In genomic region chr13:95595411-95595810, GRCm38 (mm10) we compare ENCODE assay signal across 19 mouse cellular contexts. TPM values are rescaled to one million over a fixed set of nuclear protein-coding genes. Genes with fewer than 3 reads are reported as not detected.
DNase-seq lines count a peak whose midpoint lies in the region; ATAC-seq and TF ChIP-seq lines count a peak whose summit lies in the region.
"Had no signal": no experiment of that assay in that cellular context is flagged by ENCODE, and none has a peak within 500 bp of the region (broad histone marks: within the 10 kb centered on the region; RNA-seq: fewer than 3 reads in every experiment).

No protein-coding gene starts in this region.

- H3K79me2 ChIP-seq in heart, adult 2 months (replicated peaks; ENCODE audit: control insufficient read depth, insufficient read depth, low read length) = no peaks in the 10 kb centered on the region
- H3K79me2 ChIP-seq in C2C12 (ENCODE audit: control insufficient read depth, insufficient read depth) = no peaks in the 10 kb centered on the region

- 73% methylated on average over 7 of the region's 7 CpGs for WGBS in heart, adult 2 months
- 48% methylated on average over 7 of the region's 7 CpGs for WGBS in heart, embryonic 12.5 days
- WGBS in heart, embryonic 16.5 days = 63% methylated on average over 7 of the region's 7 CpGs
- 61% methylated on average over 7 of the region's 7 CpGs for WGBS in lung, postnatal 0 days

- intact Hi-C loops in heart, adult 2 months (cut with DNase I) = no loop called here

- H3K79me3 ChIP-seq in C2C12 (ENCODE audit: low read depth) = no peaks in the 10 kb centered on the region

- no peaks in the 10 kb centered on the region for H3K27me3 ChIP-seq in heart, adult 2 months (ENCODE audit: control insufficient read depth, insufficient read depth, low read length)
- H3K27me3 ChIP-seq in heart, embryonic 12.5 days (replicated peaks) = no peaks in the 10 kb centered on the region
- no peaks in the 10 kb centered on the region for H3K27me3 ChIP-seq in C2C12 (ENCODE audit: control insufficient read depth, insufficient read depth, insufficient read length)
- no peaks in the 10 kb centered on the region for H3K27me3 ChIP-seq in heart, embryonic 16.5 days (ENCODE audit: control insufficient read depth, insufficient read depth, low read length)
- no peaks in the 10 kb centered on the region for H3K27me3 ChIP-seq in lung, postnatal 0 days (replicated peaks; ENCODE audit: insufficient read depth, low read length)
- H3K27me3 ChIP-seq: forebrain, embryonic 12.5 days; heart, embryonic 15.5 days; limb, embryonic 12.5 days; neural tube, embryonic 15.5 days had no signal

- H3K4me2 ChIP-seq in heart, embryonic 12.5 days = no peak overlapping the region
- no peak overlapping the region for H3K4me2 ChIP-seq in heart, embryonic 16.5 days (ENCODE audit: low read depth, low read length)
- no peak overlapping the region for H3K4me2 ChIP-seq in lung, postnatal 0 days (replicated peaks; ENCODE audit: low read depth, low read length)
- H3K4me2 ChIP-seq: forebrain, embryonic 12.5 days; heart, embryonic 15.5 days; limb, embryonic 12.5 days; neural tube, embryonic 15.5 days had no signal

- no peak overlapping the region for H3K9ac ChIP-seq in heart, adult 2 months (ENCODE audit: low read depth, low read length)
- no peak overlapping the region for H3K9ac ChIP-seq in heart, embryonic 12.5 days
- no peak overlapping the region for H3K9ac ChIP-seq in heart, embryonic 16.5 days (ENCODE audit: low read length)
- H3K9ac ChIP-seq in lung, postnatal 0 days (replicated peaks; ENCODE audit: low read depth) = no peak overlapping the region
- H3K9ac ChIP-seq: forebrain, embryonic 12.5 days; heart, embryonic 15.5 days; limb, embryonic 12.5 days; liver, embryonic 14.5 days; neural tube, embryonic 15.5 days had no signal

- peak; percentile 56 to 61 for DNase-seq in heart, adult 2 months
- DNase-seq in lung, postnatal 0 days (ENCODE audit: low spot score) = peak; percentile 80
- no peak for DNase-seq in urinary bladder, adult 2 months (ENCODE audit: low spot score)
- DNase-seq in frontal cortex, adult 2 months (ENCODE audit: extremely low spot score in 1 of 2, low spot score in 1 of 2) = no peak
- DNase-seq in cerebellum, postnatal 25 days = no peak
- DNase-seq: cerebellum, adult 8-10 months; embryo, embryonic 11 days; kidney, adult 8-10 months; thymus, adult 2 months had no signal

- H3ac ChIP-seq in C2C12 (ENCODE audit: control insufficient read depth, insufficient read length, low read depth) = no peak overlapping the region

- peak; percentile 41; the same call in 1 of the 2 replicates for TF ChIP-seq EP300 in heart, adult 2 months (IDR thresholded peaks at IDR 0.05; ENCODE audit: insufficient read depth, low read depth, low read length)
- 0 out of 2 replicates have a peak, but pooled peaks have one; percentile 29 for TF ChIP-seq EP300 in lung, postnatal 0 days (IDR thresholded peaks at IDR 0.05)

- no peak for TF ChIP-seq POLR2A in heart, adult 2 months (IDR thresholded peaks at IDR 0.05; ENCODE audit: insufficient read depth, low read depth, low read length)

- H3K4me3 ChIP-seq in heart, adult 2 months = no peak overlapping the region
- H3K4me3 ChIP-seq in heart, embryonic 12.5 days = no peak overlapping the region
- H3K4me3 ChIP-seq in C2C12 (ENCODE audit: insufficient read depth, poor library complexity, severe bottlenecking) = no peak overlapping the region
- no peak overlapping the region for H3K4me3 ChIP-seq in heart, embryonic 16.5 days (ENCODE audit: low read length)
- no peak overlapping the region for H3K4me3 ChIP-seq in lung, postnatal 0 days (ENCODE audit: low read depth, low read length)
- H3K4me3 ChIP-seq: forebrain, embryonic 12.5 days; heart, embryonic 15.5 days; limb, embryonic 12.5 days; megakaryocyte, embryonic 14.5 days; neural tube, embryonic 15.5 days had no signal

- peak overlapping the region; percentile 7 for H3K27ac ChIP-seq in heart, adult 2 months
- H3K27ac ChIP-seq in heart, embryonic 12.5 days (ENCODE audit: poor library complexity, severe bottlenecking) = no peak overlapping the region
- H3K27ac ChIP-seq in heart, embryonic 16.5 days (ENCODE audit: low read length) = no peak overlapping the region
- H3K27ac ChIP-seq in lung, postnatal 0 days (ENCODE audit: low read length) = no peak overlapping the region
- H3K27ac ChIP-seq: forebrain, embryonic 12.5 days; heart, embryonic 15.5 days; hindbrain, postnatal 0 days; limb, embryonic 12.5 days; liver, embryonic 14.5 days; neural tube, embryonic 15.5 days had no signal

- H3K9me3 ChIP-seq in heart, embryonic 12.5 days (replicated peaks) = no peaks in the 10 kb centered on the region
- no peaks in the 10 kb centered on the region for H3K9me3 ChIP-seq in heart, embryonic 16.5 days (replicated peaks; ENCODE audit: control insufficient read depth, low read length)
- no peaks in the 10 kb centered on the region for H3K9me3 ChIP-seq in lung, postnatal 0 days (ENCODE audit: low read length)
- H3K9me3 ChIP-seq: forebrain, embryonic 12.5 days; heart, embryonic 15.5 days; limb, embryonic 12.5 days; megakaryocyte, embryonic 14.5 days; neural tube, embryonic 15.5 days had no signal

- no peak for TF ChIP-seq CTCF in heart, adult 2 months (IDR thresholded peaks at IDR 0.05)
- TF ChIP-seq CTCF in C2C12 (IDR thresholded peaks at IDR 0.05; ENCODE audit: control insufficient read depth, insufficient read depth, insufficient read length) = no peak
- TF ChIP-seq CTCF in lung, postnatal 0 days (IDR thresholded peaks at IDR 0.05) = no peak

- ATAC-seq in heart, embryonic 12.5 days (ENCODE audit: insufficient number of reproducible peaks, low FRiP score) = no peak
- ATAC-seq in heart, embryonic 16.5 days (replicated peaks; ENCODE audit: extremely low read depth, insufficient read depth, low FRiP score) = 0 out of 2 replicates have a peak, but pooled peaks have one; percentile 37
- ATAC-seq in lung, postnatal 0 days = peak; percentile 83
- ATAC-seq: hindbrain, postnatal 0 days had no signal

- no peaks in the 10 kb centered on the region for H3K36me3 ChIP-seq in heart, adult 2 months (ENCODE audit: control insufficient read depth, insufficient read depth, low read length)
- peaks cover 9% of the 10 kb centered on the region for H3K36me3 ChIP-seq in heart, embryonic 12.5 days
- H3K36me3 ChIP-seq in C2C12 (ENCODE audit: control insufficient read depth, insufficient read depth) = peaks cover 2% of the 10 kb centered on the region
- 0 out of 2 replicates have a peak, but pooled peaks cover 4% of the 10 kb centered on the region for H3K36me3 ChIP-seq in heart, embryonic 16.5 days (ENCODE audit: control insufficient read depth, insufficient read depth)
- H3K36me3 ChIP-seq in lung, postnatal 0 days (ENCODE audit: insufficient read depth, low read length) = no peaks in the 10 kb centered on the region
- H3K36me3 ChIP-seq: forebrain, embryonic 12.5 days; heart, embryonic 15.5 days; neural tube, embryonic 15.5 days had no signal

- no peaks in the 10 kb centered on the region for H3K4me1 ChIP-seq in heart, adult 2 months (ENCODE audit: control insufficient read depth, insufficient read depth, low read length)
- peaks cover 24% of the 10 kb centered on the region for H3K4me1 ChIP-seq in heart, embryonic 12.5 days (replicated peaks)
- peaks cover 8% of the 10 kb centered on the region for H3K4me1 ChIP-seq in heart, embryonic 16.5 days (ENCODE audit: control insufficient read depth, insufficient read depth, low read length)
- no peaks in the 10 kb centered on the region for H3K4me1 ChIP-seq in lung, postnatal 0 days (ENCODE audit: insufficient read depth, low read depth, low read length)
- H3K4me1 ChIP-seq: forebrain, embryonic 12.5 days; neural tube, embryonic 15.5 days had no signal

TF ChIP-seq in C2C12, 6 proteins besides CTCF, POLR2A, EP300 and RAD21:
- peak; percentile 15 for TF ChIP-seq CEBPB (IDR thresholded peaks at IDR 0.05; ENCODE audit: low read depth)
- no peak for TF ChIP-seq MYOG (IDR thresholded peaks at IDR 0.05; ENCODE audit: control insufficient read depth, extremely low read depth, insufficient read length)
- peak; percentile 86 for TF ChIP-seq MYOD1 (IDR thresholded peaks at IDR 0.05; ENCODE audit: control insufficient read depth, insufficient read length, low read depth)
- TF ChIP-seq FOSL1 (IDR thresholded peaks at IDR 0.05; ENCODE audit: insufficient read depth, low read length, poor library complexity, severe bottlenecking) = no peak

RNA-seq across cellular contexts. Expression of gene F2r, which starts 22.9 kb away (rescaled TPM):
- 10 to 100 TPM; 23.6 to 23.8 TPM for total RNA-seq in heart, adult 2 months (2021)
- polyA plus RNA-seq in heart, adult 2 months (2012; rRNA removed) = 19.3 and 20.4 TPM in 2 replicates
- 184 and 192 TPM in 2 replicates for polyA plus RNA-seq in heart, embryonic 12.5 days (2016; fragmentation: Nextera tagmentation; extraction: Ambion mirVana)
- 97.4 TPM for polyA plus RNA-seq in C2C12 (2012; fragmentation: generic; extraction: Trizol)
- 96.3 and 107 TPM in 2 replicates for polyA plus RNA-seq in heart, embryonic 16.5 days (2015; fragmentation: Nextera tagmentation; extraction: Ambion mirVana)
- polyA plus RNA-seq in lung, postnatal 0 days (2015; fragmentation: Nextera tagmentation; extraction: Ambion mirVana) = 118 and 134 TPM in 2 replicates
- 6.6 and 9.5 TPM in 2 replicates for polyA plus RNA-seq in urinary bladder, adult 2 months (2012; rRNA removed)
- 3.7 and 4.4 TPM in 2 replicates for polyA plus RNA-seq in frontal cortex, adult 2 months (2012; rRNA removed)

Comparison
In these comparisons a context has a peak if more than half of its experiments do, and no peak if none do; other contexts are left out.
1. DNase-seq: peak in heart, adult 2 months (2 of 2) and lung, postnatal 0 days (single experiment); none in urinary bladder, adult 2 months (single experiment), frontal cortex, adult 2 months (0 of 2) and cerebellum, postnatal 25 days (0 of 2).